Mouse (Mus musculus): ENCODE data around the gene Ntm.

DNA sequence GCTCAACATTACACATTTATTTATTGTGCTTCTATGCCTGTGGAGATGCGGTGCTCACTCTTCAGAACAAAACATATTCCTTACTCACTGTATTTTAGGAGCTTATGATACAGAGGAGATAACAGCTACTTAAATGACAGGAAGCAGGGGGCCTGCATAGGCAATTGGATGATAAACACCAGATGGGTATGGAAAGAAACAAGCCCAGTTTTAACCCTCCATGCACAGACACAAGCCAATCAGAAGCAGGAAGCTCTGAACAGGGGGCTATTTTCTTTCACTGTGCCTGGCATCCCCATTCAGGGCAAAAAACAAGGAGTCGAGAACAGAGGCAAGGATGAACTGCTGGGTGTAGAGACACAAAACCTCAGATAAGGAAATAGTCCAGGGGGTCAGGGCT is 768.7 kb downstream of the Ntm start:
- TF ChIP-seq POLR2A (IDR thresholded peaks at IDR 0.05; ENCODE audit: control insufficient read depth, low read depth, low read length) (no peak), CTCF (IDR thresholded peaks at IDR 0.05; ENCODE audit: control insufficient read depth, insufficient read depth, insufficient replicate concordance, low read depth, low read length) (no peak)
